Comparison of ENCODE assay signal across 9 mouse cellular contexts in the genomic region with DNA sequence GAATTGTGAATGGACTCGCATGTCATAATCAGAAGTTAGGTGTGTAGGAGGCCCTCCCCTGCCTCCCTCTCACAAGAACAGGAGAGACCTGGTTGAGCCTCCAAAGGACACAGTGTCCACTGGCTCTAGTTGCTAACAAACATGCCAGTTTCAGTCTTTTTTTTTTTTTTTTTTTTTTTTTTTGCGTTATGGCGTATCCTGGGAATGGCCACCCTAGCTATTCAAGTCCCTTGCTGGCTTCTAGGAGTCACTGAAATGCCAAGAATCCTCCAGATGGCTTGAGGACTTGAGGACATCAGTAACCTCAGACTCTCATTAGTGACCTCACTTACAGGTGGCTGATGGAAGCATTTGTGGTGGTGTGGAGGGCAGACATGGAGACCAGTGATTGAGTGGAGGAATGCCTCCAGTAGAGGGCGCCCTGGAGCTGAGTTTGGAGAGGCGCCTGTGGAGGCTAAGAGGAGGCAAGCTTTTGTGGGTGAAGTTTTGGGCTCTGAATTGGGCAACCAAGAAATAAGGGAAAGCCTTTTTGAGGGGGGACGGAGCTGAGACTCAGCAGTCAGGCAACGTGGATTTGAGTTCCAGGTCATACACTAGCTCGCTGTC.
DNase-seq lines count a peak whose midpoint lies in the region; ATAC-seq and TF ChIP-seq lines count a peak whose summit lies in the region.
"Had no signal": no experiment of that assay in that cellular context is flagged by ENCODE, and none has a peak within 500 bp of the region (broad histone marks: within the 10 kb centered on the region; RNA-seq: fewer than 3 reads in every experiment).

No protein-coding gene starts in this region.

- H3K27ac ChIP-seq in intestine, postnatal 0 days (ENCODE audit: low read depth, low read length) = no peak overlapping the region
- H3K27ac ChIP-seq in intestine, embryonic 16.5 days (ENCODE audit: low read length) = no peak overlapping the region
- no peak overlapping the region for H3K27ac ChIP-seq in MEL (ENCODE audit: control insufficient read depth, low read depth, low read length)
- H3K27ac ChIP-seq in limb, embryonic 14.5 days (replicated peaks; ENCODE audit: low read depth, low read length) = no peak overlapping the region
- H3K27ac ChIP-seq: neural tube, embryonic 13.5 days had no signal

- TF ChIP-seq EP300 in MEL (IDR thresholded peaks at IDR 0.05; ENCODE audit: low read depth in 1 of 2, low read length in 2 of 2) = no peak

- no peaks in the 10 kb centered on the region for H3K36me3 ChIP-seq in intestine, postnatal 0 days (ENCODE audit: control insufficient read depth, insufficient read depth)
- no peaks in the 10 kb centered on the region for H3K36me3 ChIP-seq in intestine, embryonic 16.5 days (ENCODE audit: control insufficient read depth, insufficient read depth, low read length)
- no peaks in the 10 kb centered on the region for H3K36me3 ChIP-seq in MEL (ENCODE audit: control insufficient read depth in 1 of 2, insufficient read depth in 2 of 2, low read length in 2 of 2)
- H3K36me3 ChIP-seq in limb, embryonic 14.5 days (ENCODE audit: control insufficient read depth, insufficient read depth, low read length) = no peaks in the 10 kb centered on the region
- H3K36me3 ChIP-seq: neural tube, embryonic 13.5 days had no signal

- no peaks in the 10 kb centered on the region for H3K4me1 ChIP-seq in intestine, postnatal 0 days (replicated peaks; ENCODE audit: control insufficient read depth, insufficient read depth, low read length)
- no peaks in the 10 kb centered on the region for H3K4me1 ChIP-seq in intestine, embryonic 16.5 days (ENCODE audit: control insufficient read depth, insufficient read depth, low read length)
- peaks cover 0 to 4% of the 10 kb centered on the region in 2 experiments; a peak in 1 of 4 replicates for H3K4me1 ChIP-seq in MEL (ENCODE audit: control insufficient read depth in 1 of 2, insufficient read depth in 2 of 2, low read length in 2 of 2)
- H3K4me1 ChIP-seq in limb, embryonic 14.5 days (ENCODE audit: control insufficient read depth, insufficient read depth, low read length) = no peaks in the 10 kb centered on the region
- H3K4me1 ChIP-seq: neural tube, embryonic 13.5 days had no signal

- peak; percentile 50 for DNase-seq in MEL (ENCODE audit: low read depth, low spot score)
- DNase-seq in c-Kit-positive CD71-negative TER-119-negative erythroid progenitor cells, embryonic 14.5 days (ENCODE audit: low read depth) = peak; percentile 51
- peak; percentile 38 for DNase-seq in limb, embryonic 14.5 days (ENCODE audit: low spot score)
- DNase-seq in retina, postnatal 7 days (ENCODE audit: low read depth, low spot score) = peak; percentile 29

- WGBS in intestine, postnatal 0 days = 66% methylated on average over 8 of the region's 8 CpGs
- WGBS in intestine, embryonic 16.5 days = 59% methylated on average over 8 of the region's 8 CpGs
- WGBS in limb, embryonic 14.5 days = 62% methylated on average over 8 of the region's 8 CpGs

- no peak for ATAC-seq in intestine, postnatal 0 days
- ATAC-seq in intestine, embryonic 16.5 days = no peak
- ATAC-seq in hematopoietic stem cell, adult 5-6 weeks (replicated peaks in 1 of 2; ENCODE audit: insufficient read depth in 1 of 2, low FRiP score in 2 of 2, low TSS enrichment in 1 of 2, low read depth in 1 of 2, poor library complexity in 2 of 2, severe bottlenecking in 2 of 2) = peak; percentile 76 to 88; a peak in 3 of 4 replicates
- ATAC-seq in limb, embryonic 14.5 days (ENCODE audit: low FRiP score, low read depth) = no peak
- no peak for ATAC-seq in erythroid progenitor cell, adult 5-6 weeks (replicated peaks; ENCODE audit: low FRiP score, poor library complexity, severe bottlenecking)

- peak; percentile 54 for TF ChIP-seq RAD21 in MEL (IDR thresholded peaks at IDR 0.05; ENCODE audit: low read depth, low read length)

- no peak for TF ChIP-seq POLR2A in MEL (IDR thresholded peaks at IDR 0.05; ENCODE audit: control insufficient read depth in 1 of 2, insufficient read depth in 1 of 2, low read depth in 1 of 2, low read length in 2 of 2, poor library complexity in 1 of 2)
- TF ChIP-seq POLR2A in limb, embryonic 14.5 days (IDR thresholded peaks at IDR 0.05; ENCODE audit: borderline replicate concordance, extremely low read depth, insufficient read depth, insufficient read length) = no peak

- H3K9ac ChIP-seq in intestine, postnatal 0 days (ENCODE audit: low read depth, low read length) = no peak overlapping the region
- H3K9ac ChIP-seq in intestine, embryonic 16.5 days (ENCODE audit: low read depth, low read length) = no peak overlapping the region
- H3K9ac ChIP-seq in MEL (ENCODE audit: control insufficient read depth, low read depth, low read length, poor library complexity, severe bottlenecking) = no peak overlapping the region
- no peak overlapping the region for H3K9ac ChIP-seq in limb, embryonic 14.5 days (ENCODE audit: low read depth, low read length, severe bottlenecking)
- H3K9ac ChIP-seq: neural tube, embryonic 13.5 days had no signal

- no peaks in the 10 kb centered on the region for H3K27me3 ChIP-seq in intestine, postnatal 0 days (replicated peaks; ENCODE audit: control insufficient read depth, insufficient read depth, low read length)
- H3K27me3 ChIP-seq in intestine, embryonic 16.5 days (replicated peaks; ENCODE audit: control insufficient read depth, insufficient read depth, low read length) = no peaks in the 10 kb centered on the region
- no peaks in the 10 kb centered on the region; a peak in 1 of 4 replicates for H3K27me3 ChIP-seq in MEL (ENCODE audit: control insufficient read depth in 1 of 2, insufficient read depth in 2 of 2, low read length in 2 of 2)
- H3K27me3 ChIP-seq in limb, embryonic 14.5 days (ENCODE audit: control insufficient read depth, insufficient read depth, low read length) = no peaks in the 10 kb centered on the region
- H3K27me3 ChIP-seq: neural tube, embryonic 13.5 days had no signal

- no peaks in the 10 kb centered on the region for H3K9me3 ChIP-seq in intestine, postnatal 0 days (ENCODE audit: control insufficient read depth)
- H3K9me3 ChIP-seq in intestine, embryonic 16.5 days (ENCODE audit: control insufficient read depth, low read length) = no peaks in the 10 kb centered on the region
- no peaks in the 10 kb centered on the region for H3K9me3 ChIP-seq in MEL (replicated peaks; ENCODE audit: insufficient read depth, low read length)
- H3K9me3 ChIP-seq in limb, embryonic 14.5 days (ENCODE audit: control insufficient read depth, low read length) = no peaks in the 10 kb centered on the region
- H3K9me3 ChIP-seq: neural tube, embryonic 13.5 days had no signal

- no peak overlapping the region for H3K4me3 ChIP-seq in intestine, postnatal 0 days (ENCODE audit: low read depth, low read length)
- H3K4me3 ChIP-seq in intestine, embryonic 16.5 days (ENCODE audit: low read length) = no peak overlapping the region
- no peak overlapping the region for H3K4me3 ChIP-seq in MEL (ENCODE audit: control insufficient read depth in 1 of 2, insufficient read depth in 1 of 2, low read depth in 2 of 2, low read length in 2 of 2)
- H3K4me3 ChIP-seq in limb, embryonic 14.5 days (replicated peaks; ENCODE audit: low read length) = no peak overlapping the region
- H3K4me3 ChIP-seq: neural tube, embryonic 13.5 days had no signal

- peak; percentile 74 for TF ChIP-seq CTCF in intestine, postnatal 0 days (IDR thresholded peaks at IDR 0.05; ENCODE audit: low read depth)
- TF ChIP-seq CTCF in MEL (IDR thresholded peaks at IDR 0.05 in 2 of 3, conservative IDR thresholded peaks at IDR 0.05 in 1 of 3; ENCODE audit: control insufficient read depth in 1 of 3, insufficient read depth in 1 of 3, low read depth in 2 of 3, low read length in 3 of 3, poor library complexity in 1 of 3, severe bottlenecking in 1 of 3) = peak; percentile 62 to 85 (median 70)

- no peaks in the 10 kb centered on the region for H3K79me2 ChIP-seq in MEL (ENCODE audit: control insufficient read depth, insufficient read depth, low read length, poor library complexity)

- H3K4me2 ChIP-seq in intestine, postnatal 0 days (replicated peaks; ENCODE audit: low read depth) = no peak overlapping the region
- H3K4me2 ChIP-seq in intestine, embryonic 16.5 days (ENCODE audit: low read depth, low read length) = no peak overlapping the region
- no peak overlapping the region for H3K4me2 ChIP-seq in limb, embryonic 14.5 days (replicated peaks; ENCODE audit: low read depth, low read length, severe bottlenecking)
- H3K4me2 ChIP-seq: neural tube, embryonic 13.5 days had no signal

TF ChIP-seq in MEL, 35 proteins besides CTCF, POLR2A, EP300 and RAD21:
- no peak for TF ChIP-seq ELF1 (IDR thresholded peaks at IDR 0.05; ENCODE audit: low read depth, low read length)
- no peak for TF ChIP-seq MYB (IDR thresholded peaks at IDR 0.05; ENCODE audit: low read depth, low read length)
- TF ChIP-seq NELFE (IDR thresholded peaks at IDR 0.05; ENCODE audit: low read depth, low read length) = no peak
- no peak for TF ChIP-seq CHD1 (IDR thresholded peaks at IDR 0.05; ENCODE audit: low read depth, low read length)
- peak; percentile 63 for TF ChIP-seq SMC3 (IDR thresholded peaks at IDR 0.05; ENCODE audit: low read depth, low read length)
- TF ChIP-seq ETS1 (IDR thresholded peaks at IDR 0.05; ENCODE audit: low read depth, low read length) = no peak
- TF ChIP-seq E2F4 (IDR thresholded peaks at IDR 0.05; ENCODE audit: borderline replicate concordance, low read depth, low read length) = no peak
- no peak for TF ChIP-seq NRF1 (IDR thresholded peaks at IDR 0.05; ENCODE audit: insufficient read depth, low read depth, low read length, poor library complexity, severe bottlenecking)
- no peak for TF ChIP-seq ZNF384 (IDR thresholded peaks at IDR 0.05; ENCODE audit: low read depth, low read length)
- TF ChIP-seq ZC3H11A (IDR thresholded peaks at IDR 0.05; ENCODE audit: low read depth, low read length) = peak; percentile 33; the same call in 1 of the 2 replicates
- TF ChIP-seq ZKSCAN1 (IDR thresholded peaks at IDR 0.05; ENCODE audit: low read depth, low read length) = no peak
- no peak for TF ChIP-seq BHLHE40 (IDR thresholded peaks at IDR 0.05; ENCODE audit: borderline replicate concordance, low read depth, low read length)
- no peak for TF ChIP-seq MEF2A (IDR thresholded peaks at IDR 0.05; ENCODE audit: extremely low read depth, insufficient replicate concordance, low read depth, low read length, poor library complexity, severe bottlenecking)
- TF ChIP-seq USF1 (IDR thresholded peaks at IDR 0.05; ENCODE audit: low read depth, low read length) = no peak

Comparison
In these comparisons a context has a peak if more than half of its experiments do, and no peak if none do; other contexts are left out.
1. ATAC-seq: peak in hematopoietic stem cell, adult 5-6 weeks (2 of 2); none in intestine, postnatal 0 days (single experiment), intestine, embryonic 16.5 days (single experiment), limb, embryonic 14.5 days (single experiment) and erythroid progenitor cell, adult 5-6 weeks (single experiment).
2. Peak in every context shown above with its lines, with median percentiles within 50 percentile points of each other: DNase-seq.